Mouse (Mus musculus): ENCODE data around the gene Tprg.

GRCm38 (mm10) chr16:25367834-25368233 is 81.2 kb downstream of the Tprg start:
- TF ChIP-seq CTCF (IDR thresholded peaks at IDR 0.05; ENCODE audit: low read depth, low read length) (no peak), GATA1 (IDR thresholded peaks at IDR 0.05; ENCODE audit: borderline replicate concordance, low read length) (no peak)

Measured in G1E (cell line).